Mouse (Mus musculus) forebrain, embryonic 12.5 days (tissue): Measurements from ENCODE around the gene Rorb. TPM values are rescaled to one million over a fixed set of nuclear protein-coding genes. Genes with fewer than 3 reads are reported as not detected.

Experiments used
- ATAC-seq: fragments of 200-750 bp; cut with Nextera tagmentation; 2 replicates; pipeline ENCODE4 v1.8.0; 2017; ENCODE audit warnings: moderate TSS enrichment; ENCODE audit not compliant: low FRiP score
- H3K27ac ChIP-seq: fragments of 300-500 bp; sonication (generic); 2 replicates; pipeline ENCODE4 v1.5.1; 2016; ENCODE audit warnings: mild to moderate bottlenecking
- H3K27me3 ChIP-seq: fragments of 300-500 bp; sonication (generic); 2 replicates; pipeline ENCODE4 v1.6.1; 2016; ENCODE audit warnings: mild to moderate bottlenecking
- H3K36me3 ChIP-seq: fragments of 300-500 bp; sonication (generic); replicated peaks from 2 replicates; pipeline ENCODE4 v1.6.1; 2016; ENCODE audit warnings: mild to moderate bottlenecking
- H3K4me1 ChIP-seq: fragments of 300-500 bp; sonication (generic); 2 replicates; pipeline ENCODE4 v1.6.1; 2016
- H3K4me2 ChIP-seq: fragments of 300-500 bp; sonication (generic); 2 replicates; pipeline ENCODE4 v1.6.1; 2016; ENCODE audit warnings: mild to moderate bottlenecking, moderate library complexity
- H3K4me3 ChIP-seq: fragments of 300-500 bp; sonication (generic); replicated peaks from 2 replicates; pipeline ENCODE4 v1.5.1; 2016; ENCODE audit warnings: mild to moderate bottlenecking
- H3K9ac ChIP-seq: fragments of 300-500 bp; sonication (generic); 2 replicates; pipeline ENCODE4 v1.6.1; 2016; ENCODE audit warnings: mild to moderate bottlenecking
- H3K9me3 ChIP-seq: fragments of 300-500 bp; sonication (generic); 2 replicates; pipeline ENCODE4 v1.6.1; 2016
- WGBS: fragments of 180-500 bp; shearing (Covaris S2); methylation state at CpG from one replicate; pipeline ENCODE4 v1.1.7; 2016; 5-methylcytosine and 5-hydroxymethylcytosine counted together
- polyA plus RNA-seq: library from polyadenylated mRNA; unstranded; fragments of >200 nt; fragmentation: Nextera tagmentation; extraction: Ambion mirVana; gene quantifications from 2 replicates; pipeline ENCODE4 v1.2.1, GENCODE M21; 2016

Rorb gene
- polyA plus RNA-seq, 1 experiment from 2014 or later: 7.1 TPM

DNA sequence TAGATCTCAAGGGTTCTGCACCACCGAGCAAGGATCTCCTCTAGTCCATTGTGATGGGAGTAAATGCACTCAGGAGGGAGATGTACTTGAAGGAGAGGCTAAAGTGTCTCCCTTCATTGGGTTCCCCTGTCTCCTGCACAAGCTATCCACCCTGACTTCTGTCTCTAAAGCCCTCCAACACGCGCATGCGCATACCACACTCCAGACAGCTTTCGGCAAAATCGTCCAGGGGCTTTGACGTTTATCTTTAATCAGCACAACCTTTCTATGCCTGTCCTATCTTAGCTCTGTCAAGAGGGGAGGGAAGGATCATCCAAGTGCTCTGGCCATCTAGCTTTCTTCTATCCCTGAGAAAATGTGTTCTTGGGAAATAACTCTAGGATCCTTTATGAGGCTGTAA is 21.6 kb downstream of the Rorb start:
- H3K9ac ChIP-seq: no peak overlapping the region
- no peak overlapping the region for H3K27ac ChIP-seq
- H3K36me3 ChIP-seq: no peaks in the 10 kb centered on the region
- H3K27me3 ChIP-seq: no peaks in the 10 kb centered on the region
- no peak for ATAC-seq
- no peak overlapping the region for H3K4me2 ChIP-seq
- H3K4me1 ChIP-seq: no peaks in the 10 kb centered on the region
- no peaks in the 10 kb centered on the region for H3K9me3 ChIP-seq
- H3K4me3 ChIP-seq: no peak overlapping the region
- WGBS: 77% methylated on average over 7 of the region's 7 CpGs

DNA sequence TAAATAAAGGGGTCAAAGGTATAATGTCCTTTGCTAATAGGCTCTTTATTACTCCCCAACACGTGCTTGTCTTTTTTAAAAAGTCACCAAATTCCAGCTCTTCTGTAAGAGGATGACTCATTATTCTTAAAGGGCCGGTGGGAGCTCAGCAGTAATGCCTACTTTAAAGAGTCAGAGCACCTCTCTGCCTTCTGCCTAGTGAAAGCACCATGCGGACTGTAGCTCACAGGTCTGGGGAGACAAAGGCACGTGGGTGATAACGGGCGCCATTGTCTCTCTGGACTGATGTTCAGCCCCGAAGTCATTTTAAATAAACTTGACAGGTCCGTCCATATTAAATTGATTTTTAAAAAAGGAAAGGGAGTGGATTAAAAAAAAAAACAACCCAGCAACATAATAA is 33.1 kb downstream of the Rorb start:
- no peak overlapping the region for H3K4me3 ChIP-seq
- no peak overlapping the region for H3K4me2 ChIP-seq
- no peaks in the 10 kb centered on the region for H3K27me3 ChIP-seq
- no peaks in the 10 kb centered on the region for H3K9me3 ChIP-seq
- no peak overlapping the region for H3K9ac ChIP-seq
- no peak for ATAC-seq
- no peaks in the 10 kb centered on the region for H3K4me1 ChIP-seq
- H3K36me3 ChIP-seq: no peaks in the 10 kb centered on the region
- 61% methylated on average over 8 of the region's 8 CpGs for WGBS
- H3K27ac ChIP-seq: no peak overlapping the region

DNA sequence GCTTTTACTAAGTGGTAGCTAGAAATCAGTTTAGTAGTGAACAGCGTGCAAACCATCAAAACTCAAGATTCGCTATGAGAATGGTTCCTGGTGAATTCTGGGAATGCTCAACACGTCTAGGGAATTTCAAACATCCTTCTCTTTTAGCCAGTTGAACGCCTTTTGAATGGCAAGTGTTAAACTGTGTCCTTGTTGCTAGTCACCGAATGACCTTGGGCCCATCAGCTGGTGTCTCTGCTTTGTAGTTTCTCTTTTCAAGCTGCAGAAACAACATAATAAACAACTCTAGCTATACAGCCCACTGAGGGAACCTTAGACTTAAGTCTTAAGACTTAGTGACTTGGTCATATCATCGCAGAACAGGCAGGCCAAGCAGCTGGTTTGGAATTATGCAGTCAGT is 36.2 kb downstream of the Rorb start:
- Histone ChIP-seq H3K36me3 (no peaks in the 10 kb centered on the region), H3K9ac (no peak overlapping the region), H3K27me3 (no peaks in the 10 kb centered on the region), H3K9me3 (no peaks in the 10 kb centered on the region), H3K4me2 (no peak overlapping the region), H3K4me1 (no peaks in the 10 kb centered on the region), H3K4me3 (no peak overlapping the region), H3K27ac (no peak overlapping the region)
- ATAC-seq: no peak
- 85% methylated on average over 6 of the region's 6 CpGs for WGBS

DNA sequence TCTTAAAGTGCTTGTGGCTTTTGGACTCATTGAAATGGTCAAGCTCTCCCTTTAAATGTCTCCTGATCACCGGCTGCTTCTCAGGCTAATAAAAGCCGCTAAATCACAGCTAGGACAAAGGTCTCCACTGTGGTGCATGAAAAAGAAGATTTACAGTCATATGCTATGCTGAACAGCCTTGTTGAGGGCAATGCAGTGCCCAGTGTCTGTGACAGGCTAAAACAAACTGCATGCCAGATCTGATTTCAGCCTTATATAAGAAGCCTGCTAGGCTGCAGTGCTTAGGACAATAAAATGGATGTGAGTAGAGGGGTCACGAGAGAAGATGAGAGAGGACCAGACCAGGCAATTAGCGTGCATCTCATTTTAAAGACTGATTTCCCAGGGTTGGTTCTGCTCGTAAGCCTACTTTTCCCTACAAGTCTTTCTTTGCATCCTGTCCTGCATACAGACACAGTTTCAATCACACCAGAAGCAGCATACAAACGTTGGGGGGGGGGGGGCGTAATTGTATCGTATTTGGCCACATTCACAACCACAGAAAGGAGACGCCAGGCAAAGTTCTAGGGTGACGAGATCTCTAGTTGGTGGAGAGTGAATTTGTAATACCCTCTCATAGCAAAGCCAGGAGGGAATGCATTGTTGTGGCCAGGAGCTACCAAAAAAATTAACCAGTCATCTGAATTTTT is 52.1 kb downstream of the Rorb start:
- H3K27me3 ChIP-seq: no peaks in the 10 kb centered on the region
- H3K4me3 ChIP-seq: no peak overlapping the region
- 41% methylated on average over 10 of the region's 10 CpGs for WGBS
- peaks cover 13% of the 10 kb centered on the region for H3K4me1 ChIP-seq
- peak; percentile 81 for ATAC-seq
- H3K27ac ChIP-seq: peak overlapping the region; percentile 66
- no peak overlapping the region for H3K9ac ChIP-seq
- H3K9me3 ChIP-seq: no peaks in the 10 kb centered on the region
- no peaks in the 10 kb centered on the region for H3K36me3 ChIP-seq
- peak overlapping the region; percentile 22 for H3K4me2 ChIP-seq

DNA sequence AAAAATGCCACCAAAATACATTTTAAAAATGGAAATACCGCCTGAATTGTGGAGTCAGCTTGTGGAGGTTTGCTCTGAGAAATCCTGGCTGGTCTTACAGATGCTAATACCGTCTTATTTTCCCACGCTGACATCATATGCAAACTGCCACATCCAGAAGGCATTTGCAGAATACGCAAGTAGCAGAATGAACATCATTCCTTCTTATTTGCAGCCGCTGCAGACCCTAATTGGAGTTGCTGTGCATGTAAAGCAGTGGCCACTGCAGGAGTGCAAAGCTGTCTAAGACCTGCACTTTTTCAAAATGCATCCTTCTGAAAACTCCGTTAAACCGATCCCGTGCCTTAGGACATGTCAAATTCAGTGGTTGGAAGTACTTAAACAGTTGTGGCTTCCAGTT is 52.8 kb downstream of the Rorb start:
- Histone ChIP-seq H3K4me2 (no peak overlapping the region), H3K27ac (peak overlapping the region; percentile 66; the same call in 1 of the 2 replicates)

DNA sequence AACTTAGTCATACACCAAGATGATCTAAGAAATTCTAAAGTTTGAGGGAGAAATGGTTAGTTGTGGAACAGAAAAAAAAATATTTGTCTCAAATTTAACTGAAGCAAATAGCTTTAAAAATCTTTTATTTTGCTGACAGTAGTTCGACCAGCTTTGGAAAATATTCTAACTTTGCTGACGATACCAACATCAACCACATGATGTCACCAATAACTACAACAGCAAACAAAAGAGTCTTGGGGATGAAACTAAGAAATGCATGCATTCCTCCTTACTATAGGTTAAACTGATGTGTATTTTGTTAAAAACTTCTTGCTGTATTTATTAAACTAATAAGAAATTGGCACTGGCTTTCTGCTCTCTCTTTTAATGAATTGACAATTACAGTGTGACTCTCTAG is 67.9 kb downstream of the Rorb start:
- no peaks in the 10 kb centered on the region for H3K27me3 ChIP-seq
- WGBS: 47% methylated on average over 2 of the region's 2 CpGs
- H3K36me3 ChIP-seq: no peaks in the 10 kb centered on the region
- ATAC-seq: no peak; the same call in 1 of the 2 replicates
- no peaks in the 10 kb centered on the region for H3K9me3 ChIP-seq
- no peak overlapping the region for H3K9ac ChIP-seq
- no peak overlapping the region for H3K4me2 ChIP-seq
- no peak overlapping the region for H3K27ac ChIP-seq
- peaks cover 10% of the 10 kb centered on the region for H3K4me1 ChIP-seq
- no peak overlapping the region for H3K4me3 ChIP-seq

More for the DNA sequence above, 52.8 kb downstream of the Rorb start:
- H3K4me1 ChIP-seq: peaks cover 13% of the 10 kb centered on the region
- H3K27me3 ChIP-seq: no peaks in the 10 kb centered on the region
- no peaks in the 10 kb centered on the region for H3K9me3 ChIP-seq
- ATAC-seq: peak; percentile 72
- WGBS: 52% methylated on average over 8 of the region's 8 CpGs
- no peaks in the 10 kb centered on the region for H3K36me3 ChIP-seq
- no peak overlapping the region for H3K9ac ChIP-seq
- no peak overlapping the region for H3K4me3 ChIP-seq

DNA sequence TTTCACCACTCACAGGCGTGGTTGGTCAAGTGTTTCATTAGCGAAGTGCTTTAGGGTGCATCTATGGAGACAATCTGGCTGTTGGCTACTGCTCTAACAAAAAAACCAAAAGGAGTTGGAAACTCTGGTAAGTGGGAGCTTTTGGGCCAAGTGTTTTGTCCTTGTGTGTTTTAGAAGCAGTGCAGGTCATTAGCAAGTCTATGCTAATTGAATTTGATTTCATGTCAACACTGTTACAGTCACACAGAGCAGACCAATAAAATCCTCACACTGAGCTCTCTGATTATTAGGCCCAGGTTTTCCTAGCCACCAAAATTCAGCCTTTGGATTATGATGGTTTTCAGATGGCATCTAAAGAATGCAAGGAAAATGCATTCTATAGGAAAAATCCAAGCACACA is 70.2 kb downstream of the Rorb start:
- Histone ChIP-seq H3K36me3 (no peaks in the 10 kb centered on the region), H3K27ac (no peak overlapping the region), H3K4me1 (peaks cover 10% of the 10 kb centered on the region), H3K9me3 (no peaks in the 10 kb centered on the region), H3K27me3 (no peaks in the 10 kb centered on the region), H3K9ac (no peak overlapping the region), H3K4me3 (no peak overlapping the region), H3K4me2 (no peak overlapping the region)
- ATAC-seq: no peak
- WGBS: 56% methylated on average over 2 of the region's 2 CpGs

DNA sequence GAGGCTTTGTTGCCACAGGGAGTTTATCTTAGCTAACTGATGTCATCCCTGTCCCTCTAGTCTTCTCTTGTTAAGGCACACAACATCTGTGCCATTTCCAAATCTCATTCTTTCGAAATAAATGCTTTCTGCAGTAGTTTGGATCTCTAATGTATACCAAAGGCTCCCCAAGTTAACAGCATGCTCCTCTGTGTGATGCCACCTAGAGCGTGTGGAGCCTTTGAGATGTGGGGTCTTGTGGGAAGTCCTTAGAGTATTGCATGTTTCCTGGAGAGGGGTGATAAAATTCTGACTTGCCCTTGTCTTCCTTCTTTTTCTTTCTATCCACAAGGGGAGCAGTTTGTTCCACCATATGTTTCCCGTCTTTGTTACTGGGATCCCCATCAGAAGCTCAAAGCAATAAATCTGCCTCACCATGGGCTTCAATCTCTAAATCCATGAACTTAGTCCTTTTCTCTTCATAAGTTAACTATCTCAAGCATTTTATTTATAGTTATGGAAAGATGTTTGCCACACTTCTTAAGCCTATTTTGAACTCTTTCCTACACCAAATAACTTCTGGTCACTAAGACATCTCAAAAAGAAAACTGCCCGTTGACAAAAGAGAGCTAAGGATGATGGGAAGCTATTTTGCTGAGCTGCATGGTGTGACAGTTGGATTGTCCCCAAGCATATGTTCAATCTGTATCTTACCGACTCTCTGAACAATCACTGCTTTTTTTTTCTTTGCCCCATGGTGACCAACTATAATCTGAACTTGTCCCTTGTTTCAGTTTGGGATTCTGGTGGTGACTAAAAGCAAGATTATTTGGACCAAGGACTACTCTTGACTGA is 76.3 kb downstream of the Rorb start:
- ATAC-seq: no peak
- H3K9me3 ChIP-seq: no peaks in the 10 kb centered on the region
- H3K27ac ChIP-seq: no peak overlapping the region
- 84% methylated on average over 5 of the region's 5 CpGs for WGBS
- H3K36me3 ChIP-seq: no peaks in the 10 kb centered on the region
- H3K4me2 ChIP-seq: no peak overlapping the region
- H3K27me3 ChIP-seq: no peaks in the 10 kb centered on the region
- H3K4me1 ChIP-seq: no peaks in the 10 kb centered on the region
- no peak overlapping the region for H3K9ac ChIP-seq
- H3K4me3 ChIP-seq: no peak overlapping the region

DNA sequence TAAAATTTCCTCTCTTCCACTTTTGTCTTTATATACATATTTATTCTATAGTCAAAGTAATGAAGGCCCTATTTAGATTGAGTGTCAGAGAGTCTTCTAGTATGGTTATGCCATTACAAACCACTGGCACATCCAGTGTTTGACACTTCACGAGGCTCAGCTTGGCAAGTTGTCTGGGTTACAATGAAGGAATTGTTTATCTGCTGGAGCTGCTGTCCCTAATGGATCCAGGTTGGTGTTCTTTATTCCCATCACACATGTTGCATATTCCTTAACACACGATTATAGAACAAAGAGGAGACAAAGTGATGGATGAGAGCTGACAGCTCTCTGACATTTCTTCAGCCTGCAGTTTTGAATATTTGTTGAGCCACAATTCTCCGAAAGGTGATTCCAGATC is 77.0 kb downstream of the Rorb start:
- Histone ChIP-seq H3K9me3 (no peaks in the 10 kb centered on the region), H3K27me3 (no peaks in the 10 kb centered on the region), H3K4me2 (no peak overlapping the region), H3K9ac (no peak overlapping the region), H3K27ac (no peak overlapping the region), H3K36me3 (no peaks in the 10 kb centered on the region), H3K4me3 (no peak overlapping the region), H3K4me1 (no peaks in the 10 kb centered on the region)
- no peak for ATAC-seq
- WGBS: 79% methylated on average over 3 of the region's 3 CpGs

DNA sequence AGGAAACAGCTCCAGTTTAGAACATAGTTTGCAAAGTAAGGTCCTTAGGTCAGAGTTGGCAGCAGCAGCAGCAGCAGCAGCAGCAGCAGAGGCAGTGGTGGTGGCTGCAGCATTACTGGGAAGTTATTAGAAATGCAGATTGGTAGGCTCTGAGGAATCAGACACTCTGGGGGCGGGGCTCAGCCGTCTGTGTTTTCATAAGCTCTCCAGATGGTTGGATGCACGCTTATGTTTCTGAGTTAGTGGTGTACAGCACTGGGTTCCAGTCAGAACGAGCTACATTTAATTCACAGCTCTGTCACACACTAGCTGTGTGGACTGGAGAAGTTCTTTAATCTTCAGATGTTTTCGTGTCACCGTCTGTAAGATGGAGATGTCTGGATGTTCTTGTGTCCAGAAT is 105.9 kb downstream of the Rorb start:
- Histone ChIP-seq H3K36me3 (no peaks in the 10 kb centered on the region), H3K4me2 (no peak overlapping the region), H3K4me3 (no peak overlapping the region), H3K27ac (peak overlapping the region; percentile 25; the same call in 1 of the 2 replicates), H3K9me3 (no peaks in the 10 kb centered on the region), H3K4me1 (peaks cover 22% of the 10 kb centered on the region), H3K9ac (no peak overlapping the region), H3K27me3 (no peaks in the 10 kb centered on the region)
- peak; percentile 86 for ATAC-seq
- WGBS: 51% methylated on average over 6 of the region's 6 CpGs

DNA sequence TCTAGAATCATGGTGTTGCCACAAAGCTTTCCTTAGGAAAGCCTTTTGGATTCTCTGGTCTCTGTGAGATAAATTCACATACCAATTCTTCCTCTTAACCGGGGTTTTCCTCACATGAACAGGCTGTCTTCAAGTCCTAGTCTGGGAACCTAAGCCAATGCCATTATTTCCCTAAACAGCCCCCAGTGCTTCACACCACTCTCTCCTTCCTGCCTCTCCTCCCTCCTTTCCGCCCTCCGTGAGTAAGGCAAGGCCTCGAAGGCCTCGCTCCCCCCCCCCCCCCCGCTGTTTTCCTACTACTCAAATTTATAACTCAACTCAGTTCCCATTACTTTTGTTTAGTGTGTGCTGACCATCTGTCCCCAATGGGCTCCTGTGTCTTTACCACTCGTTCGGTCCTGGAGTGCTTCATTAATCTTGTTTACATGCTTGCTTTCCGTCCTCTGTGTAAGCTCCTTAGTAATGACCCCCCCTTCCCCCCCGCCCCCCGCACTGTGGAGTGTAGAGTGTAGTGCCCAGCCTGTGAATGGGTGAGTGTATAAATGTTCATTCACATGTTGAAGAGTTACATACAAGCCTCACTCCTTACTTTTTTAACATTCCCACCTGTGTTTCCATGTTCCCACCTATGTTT is 106.9 kb downstream of the Rorb start:
- no peak overlapping the region for H3K27ac ChIP-seq
- WGBS: 38% methylated on average over 9 of the region's 11 CpGs
- peak; percentile 67; the same call in 1 of the 2 replicates for ATAC-seq
- H3K9ac ChIP-seq: no peak overlapping the region
- no peak overlapping the region for H3K4me2 ChIP-seq
- H3K4me3 ChIP-seq: no peak overlapping the region
- no peaks in the 10 kb centered on the region for H3K9me3 ChIP-seq
- peaks cover 22% of the 10 kb centered on the region for H3K4me1 ChIP-seq
- H3K36me3 ChIP-seq: no peaks in the 10 kb centered on the region
- H3K27me3 ChIP-seq: no peaks in the 10 kb centered on the region

DNA sequence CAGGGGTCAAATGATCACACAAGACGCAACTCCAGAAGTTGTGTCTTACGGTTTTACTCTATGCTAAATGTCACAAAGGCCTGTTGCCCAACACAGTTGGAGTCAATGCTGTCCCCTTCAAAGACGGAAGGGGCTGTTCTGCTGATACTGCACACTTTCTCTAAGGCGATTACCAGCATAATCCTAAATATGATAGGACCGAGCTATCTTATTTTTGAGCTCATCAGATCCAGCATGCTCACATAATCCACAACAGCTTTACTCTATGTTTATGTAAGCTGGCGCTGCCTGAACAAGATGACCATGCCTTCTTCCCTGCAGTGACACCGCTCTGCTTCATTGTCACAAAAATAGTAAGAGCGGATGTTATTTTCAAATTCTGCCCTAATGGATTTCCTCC is 112.0 kb downstream of the Rorb start:
- ATAC-seq: no peak
- WGBS: 93% methylated on average over 8 of the region's 8 CpGs
- no peak overlapping the region for H3K9ac ChIP-seq
- no peaks in the 10 kb centered on the region for H3K27me3 ChIP-seq
- H3K4me2 ChIP-seq: no peak overlapping the region
- no peaks in the 10 kb centered on the region for H3K36me3 ChIP-seq
- H3K4me3 ChIP-seq: no peak overlapping the region
- no peak overlapping the region for H3K27ac ChIP-seq
- peaks cover 8% of the 10 kb centered on the region; the same call in 1 of the 2 replicates for H3K4me1 ChIP-seq
- no peaks in the 10 kb centered on the region for H3K9me3 ChIP-seq
